Mouse (Mus musculus) lung, postnatal 0 days (tissue): ENCODE data around the gene Psme4. TPM values are rescaled to one million over a fixed set of nuclear protein-coding genes. Genes with fewer than 3 reads are reported as not detected.

Experiments
- ATAC-seq: fragments of 200-750 bp; cut with Nextera tagmentation; 2 replicates; pipeline ENCODE4 v1.8.0; 2017; ENCODE audit warnings: moderate library complexity
- DNase-seq: peaks from one replicate; pipeline ENCODE4 v3.0.0-alpha.2; 2016; ENCODE audit warnings: low spot score
- H3K27ac ChIP-seq: fragments of 300-500 bp; sonication (generic); 2 replicates; pipeline ENCODE4 v1.5.1; 2014; ENCODE audit warnings: antibody characterized with exemption, mild to moderate bottlenecking, low read length, mixed read lengths
- H3K27me3 ChIP-seq: fragments of 300-500 bp; sonication (generic); replicated peaks from 2 replicates; pipeline ENCODE4 v1.6.1; 2014; ENCODE audit warnings: low read length, mixed read lengths; ENCODE audit not compliant: insufficient read depth
- H3K36me3 ChIP-seq: fragments of 300-500 bp; sonication (generic); 2 replicates; pipeline ENCODE4 v1.6.1; 2014; ENCODE audit warnings: low read length, mixed read lengths; ENCODE audit not compliant: insufficient read depth
- H3K4me1 ChIP-seq: fragments of 300-500 bp; sonication (generic); 2 replicates; pipeline ENCODE4 v1.6.1; 2014; ENCODE audit warnings: antibody characterized with exemption, low read depth, low read length, mixed read lengths; ENCODE audit not compliant: insufficient read depth
- H3K4me2 ChIP-seq: fragments of 300-500 bp; sonication (generic); replicated peaks from 2 replicates; pipeline ENCODE4 v1.6.1; 2014; ENCODE audit warnings: low read depth, mild to moderate bottlenecking, low read length, moderate library complexity, mixed read lengths
- H3K4me3 ChIP-seq: fragments of 300-500 bp; sonication (generic); 2 replicates; pipeline ENCODE4 v1.5.1; 2014; ENCODE audit warnings: low read depth, low read length
- H3K9ac ChIP-seq: fragments of 300-500 bp; sonication (generic); replicated peaks from 2 replicates; pipeline ENCODE4 v1.6.1; 2014; ENCODE audit warnings: low read depth, mild to moderate bottlenecking
- H3K9me3 ChIP-seq: fragments of 300-500 bp; sonication (generic); 2 replicates; pipeline ENCODE4 v1.6.1; 2016; ENCODE audit warnings: low read length, mixed read lengths
- CTCF ChIP-seq: IDR thresholded peaks from 2 replicates; pipeline ENCODE4 v1.5.1; 2016; ENCODE audit warnings: antibody characterized with exemption, mild to moderate bottlenecking
- EP300 ChIP-seq: IDR thresholded peaks from 2 replicates; pipeline ENCODE4 v1.6.1; 2016; ENCODE audit warnings: antibody characterized with exemption, mild to moderate bottlenecking, control low read depth
- WGBS: fragments of 180-500 bp; shearing (Covaris S2); extraction: QIAGEN DNeasy Blood & Tissue Kit; methylation state at CpG from one replicate; pipeline ENCODE4 v1.1.7; 2014; 5-methylcytosine and 5-hydroxymethylcytosine counted together
- polyA plus RNA-seq: library from polyadenylated mRNA; unstranded; fragments of >200 nt; fragmentation: Nextera tagmentation; extraction: Ambion mirVana; gene quantifications from 2 replicates; pipeline ENCODE4 v1.2.1, GENCODE M21; 2015

Gene Psme4
- polyA plus RNA-seq, 1 experiment from 2014 or later = 14.3 TPM

GRCm38 (mm10) chr11:30780893-30781292, 9.4 kb downstream of the Psme4 start:
- H3K36me3 ChIP-seq = no peaks in the 10 kb centered on the region
- H3K4me1 ChIP-seq = no peaks in the 10 kb centered on the region; the same call in 1 of the 2 replicates
- no peak overlapping the region for H3K4me2 ChIP-seq
- ATAC-seq (no peak), DNase-seq (no peak)
- no peak for TF ChIP-seq CTCF
- TF ChIP-seq EP300 = no peak
- no peak overlapping the region for H3K4me3 ChIP-seq
- H3K27ac ChIP-seq = no peak overlapping the region
- H3K9me3 ChIP-seq = no peaks in the 10 kb centered on the region
- WGBS = 82% methylated on average over 2 of the region's 2 CpGs
- H3K9ac ChIP-seq = no peak overlapping the region
- H3K27me3 ChIP-seq = no peaks in the 10 kb centered on the region

- Histone ChIP-seq H3K4me1 (no peaks in the 10 kb centered on the region; the same call in 1 of the 2 replicates), H3K4me3 (no peak overlapping the region), H3K27me3 (no peaks in the 10 kb centered on the region), H3K9ac (no peak overlapping the region), H3K4me2 (no peak overlapping the region), H3K36me3 (no peaks in the 10 kb centered on the region), H3K27ac (no peak overlapping the region), H3K9me3 (no peaks in the 10 kb centered on the region)
- no peak for ATAC-seq
- 93% methylated on average over 1 of the region's 1 CpGs for WGBS
- no peak for TF ChIP-seq EP300
- no peak for TF ChIP-seq CTCF
- DNase-seq = no peak
These were observed 10.1 kb downstream of the Psme4 start for GRCm38 (mm10) chr11:30781612-30782011.

GRCm38 (mm10) chr11:30785497-30785896, 14.0 kb downstream of the Psme4 start:
- TF ChIP-seq EP300 = no peak
- TF ChIP-seq CTCF = no peak
- H3K27me3 ChIP-seq = no peaks in the 10 kb centered on the region
- no peak overlapping the region for H3K27ac ChIP-seq
- DNase-seq = no peak
- no peaks in the 10 kb centered on the region for H3K9me3 ChIP-seq
- no peaks in the 10 kb centered on the region for H3K36me3 ChIP-seq
- H3K4me1 ChIP-seq = no peaks in the 10 kb centered on the region; the same call in 1 of the 2 replicates
- H3K9ac ChIP-seq = no peak overlapping the region
- WGBS = 55% methylated on average over 3 of the region's 3 CpGs
- H3K4me3 ChIP-seq = no peak overlapping the region
- no peak overlapping the region for H3K4me2 ChIP-seq
- ATAC-seq = peak; percentile 49

DNA sequence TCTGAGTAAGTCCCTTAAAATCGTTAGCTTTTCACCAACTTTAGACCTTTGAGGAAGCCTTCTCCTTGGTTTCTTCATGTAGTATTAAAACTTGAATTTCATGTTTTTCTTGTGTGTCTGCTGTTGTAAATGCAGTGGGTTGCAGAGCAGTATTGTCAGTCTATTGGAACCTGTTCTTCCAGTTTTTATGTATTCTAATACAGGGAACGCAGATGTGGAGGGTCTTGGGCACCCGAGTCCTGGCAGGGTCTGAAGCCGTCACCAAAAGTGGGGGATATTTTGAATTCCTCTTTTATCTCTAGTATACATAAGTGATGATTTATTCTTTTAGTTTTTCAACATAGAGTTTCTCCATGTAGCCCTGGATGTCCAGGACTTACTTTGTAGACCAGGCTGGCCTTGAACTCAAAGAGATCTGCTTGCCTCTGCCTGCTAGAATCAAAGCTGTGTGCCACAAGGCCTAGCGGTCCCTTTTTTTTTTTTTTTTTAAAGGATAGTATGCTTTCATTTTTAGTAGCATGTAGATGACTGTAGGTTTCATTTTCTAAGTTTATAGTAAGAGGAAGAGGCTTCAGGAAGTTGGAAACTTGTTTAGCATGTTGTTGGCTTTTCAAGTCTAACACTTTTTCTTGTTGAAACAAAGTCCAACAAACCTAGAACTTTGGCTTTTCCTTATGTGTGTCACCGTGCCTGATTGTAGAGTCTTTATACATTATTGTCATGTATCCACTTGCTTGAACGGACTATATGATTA, 14.9 kb downstream of the Psme4 start:
- H3K4me3 ChIP-seq = no peak overlapping the region
- H3K36me3 ChIP-seq = no peaks in the 10 kb centered on the region
- no peak overlapping the region for H3K9ac ChIP-seq
- no peaks in the 10 kb centered on the region for H3K9me3 ChIP-seq
- ATAC-seq (no peak), DNase-seq (peak; percentile 33)
- no peak overlapping the region for H3K27ac ChIP-seq
- 64% methylated on average over 7 of the region's 7 CpGs for WGBS
- no peaks in the 10 kb centered on the region for H3K4me1 ChIP-seq
- H3K4me2 ChIP-seq = no peak overlapping the region
- no peaks in the 10 kb centered on the region for H3K27me3 ChIP-seq
- no peak for TF ChIP-seq EP300
- no peak for TF ChIP-seq CTCF

DNA sequence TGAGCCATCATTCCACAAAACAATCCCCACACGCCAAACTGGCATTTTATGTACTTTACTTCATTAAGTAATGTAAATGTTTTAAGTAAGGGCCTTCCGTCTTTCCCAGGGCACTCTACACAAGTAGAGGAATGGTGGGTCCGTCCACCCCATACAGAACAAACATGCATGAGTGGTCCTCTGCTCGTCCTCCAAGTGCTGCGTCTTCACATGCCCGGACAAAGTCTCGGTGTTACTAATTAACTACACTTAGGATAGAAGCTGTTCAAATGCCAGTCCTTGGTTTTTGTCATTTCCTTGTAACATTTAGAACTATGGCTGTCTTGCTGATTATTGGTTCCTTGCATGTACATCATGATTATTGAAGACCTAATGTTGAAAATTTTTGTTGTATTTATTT, 21.2 kb downstream of the Psme4 start:
- DNase-seq = no peak
- no peaks in the 10 kb centered on the region for H3K36me3 ChIP-seq
- TF ChIP-seq CTCF = no peak
- TF ChIP-seq EP300 = no peak
- H3K4me2 ChIP-seq = no peak overlapping the region
- no peak for ATAC-seq
- H3K4me1 ChIP-seq = no peaks in the 10 kb centered on the region
- H3K9me3 ChIP-seq = no peaks in the 10 kb centered on the region
- 59% methylated on average over 7 of the region's 7 CpGs for WGBS
- no peak overlapping the region for H3K9ac ChIP-seq
- H3K27me3 ChIP-seq = no peaks in the 10 kb centered on the region
- no peak overlapping the region for H3K4me3 ChIP-seq
- H3K27ac ChIP-seq = no peak overlapping the region

- H3K36me3 ChIP-seq = no peaks in the 10 kb centered on the region
- H3K9ac ChIP-seq = no peak overlapping the region
- no peak for ATAC-seq
- no peak for DNase-seq
- WGBS = 78% methylated on average over 1 of the region's 1 CpGs
- H3K27ac ChIP-seq = no peak overlapping the region
- TF ChIP-seq EP300 = no peak
- no peak for TF ChIP-seq CTCF
- no peaks in the 10 kb centered on the region for H3K27me3 ChIP-seq
- H3K4me2 ChIP-seq = no peak overlapping the region
- no peaks in the 10 kb centered on the region for H3K9me3 ChIP-seq
- H3K4me3 ChIP-seq = no peak overlapping the region
- H3K4me1 ChIP-seq = no peaks in the 10 kb centered on the region
These were observed 22.2 kb downstream of the Psme4 start for GRCm38 (mm10) chr11:30793753-30794152.
